Mouse (Mus musculus): ENCODE data around the gene Pabpc1l.

DNA sequence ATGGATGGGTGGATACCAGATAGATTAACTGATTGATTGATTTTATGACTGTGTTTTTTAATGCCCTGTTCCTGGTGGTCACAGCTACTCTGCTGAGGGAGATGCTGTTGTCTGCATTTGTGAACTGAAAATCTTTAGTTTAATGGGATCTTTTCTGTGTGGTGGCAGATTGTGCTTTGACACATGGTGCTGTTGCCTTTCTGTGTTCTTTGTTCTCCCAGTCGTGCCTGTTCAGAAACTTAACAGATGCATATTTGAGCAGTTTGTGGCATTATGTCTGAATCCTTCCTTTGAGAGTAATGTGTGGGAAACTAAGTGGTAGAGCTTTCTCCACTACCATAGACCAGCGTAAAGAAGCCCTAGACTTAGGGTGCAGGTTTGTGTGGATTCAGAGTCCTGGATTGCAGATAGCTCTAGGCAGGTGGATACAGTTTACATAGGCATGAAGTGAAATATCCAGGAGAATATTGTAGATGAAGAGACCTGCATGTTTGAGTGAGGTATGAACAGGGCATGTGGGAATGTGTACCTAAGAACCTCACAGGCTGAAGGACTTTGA is 17.2 kb upstream of the Pabpc1l start:
- no peak for TF ChIP-seq CTCF (IDR thresholded peaks at IDR 0.05; ENCODE audit: borderline replicate concordance, insufficient read depth, low read depth, low read length)
- TF ChIP-seq POLR2A (IDR thresholded peaks at IDR 0.05; ENCODE audit: borderline replicate concordance, insufficient read depth, low read length), result no peak

Measured in cerebellum, adult 2 months (tissue).